Mouse (Mus musculus) embryonic facial prominence, embryonic 14.5 days (tissue): Measurements from ENCODE around the gene Hoxc5. TPM values are rescaled to one million over a fixed set of nuclear protein-coding genes. Genes with fewer than 3 reads are reported as not detected.

Experiments used
- ATAC-seq: fragments of 200-750 bp; cut with Nextera tagmentation; 2 replicates; pipeline ENCODE4 v1.8.0; 2017; ENCODE audit warnings: low read depth, moderate number of reproducible peaks, moderate TSS enrichment
- DNase-seq: peaks from one replicate; pipeline ENCODE4 v3.0.0-alpha.2; 2015; ENCODE audit warnings: low spot score
- H3K27ac ChIP-seq: fragments of 300-500 bp; sonication (generic); replicated peaks from 2 replicates; pipeline ENCODE4 v1.5.1; 2014; ENCODE audit warnings: low read depth, mild to moderate bottlenecking, low read length, moderate library complexity
- H3K27me3 ChIP-seq: fragments of 300-500 bp; sonication (generic); replicated peaks from 2 replicates; pipeline ENCODE4 v1.6.1; 2014; ENCODE audit warnings: low read length; ENCODE audit not compliant: control insufficient read depth, insufficient read depth
- H3K36me3 ChIP-seq: fragments of 300-500 bp; sonication (generic); 2 replicates; pipeline ENCODE4 v1.6.1; 2014; ENCODE audit warnings: low read length, mixed read lengths; ENCODE audit not compliant: control insufficient read depth, insufficient read depth
- H3K4me1 ChIP-seq: fragments of 300-500 bp; sonication (generic); 2 replicates; pipeline ENCODE4 v1.6.1; 2014; ENCODE audit warnings: antibody characterized with exemption, low read length; ENCODE audit not compliant: control insufficient read depth, insufficient read depth
- H3K4me2 ChIP-seq: fragments of 300-500 bp; sonication (generic); 2 replicates; pipeline ENCODE4 v1.6.1; 2014; ENCODE audit warnings: low read depth, mild to moderate bottlenecking, low read length, moderate library complexity, mixed read lengths
- H3K4me3 ChIP-seq: fragments of 300-500 bp; sonication (generic); 2 replicates; pipeline ENCODE4 v1.5.1; 2014; ENCODE audit warnings: low read depth, mild to moderate bottlenecking, low read length
- H3K9ac ChIP-seq: fragments of 300-500 bp; sonication (generic); 2 replicates; pipeline ENCODE4 v1.6.1; 2014; ENCODE audit warnings: low read depth, mild to moderate bottlenecking, low read length, moderate library complexity, mixed read lengths
- H3K9me3 ChIP-seq: fragments of 300-500 bp; sonication (generic); 2 replicates; pipeline ENCODE4 v1.6.1; 2016; ENCODE audit warnings: low read length; ENCODE audit not compliant: control insufficient read depth
- WGBS: fragments of 180-500 bp; shearing (Covaris S2); extraction: QIAGEN DNeasy Blood & Tissue Kit; methylation state at CpG from one replicate; pipeline ENCODE4 v1.1.7; 2014; 5-methylcytosine and 5-hydroxymethylcytosine counted together
- polyA plus RNA-seq: library from polyadenylated mRNA; unstranded; fragments of >200 nt; fragmentation: Nextera tagmentation; extraction: Ambion mirVana; gene quantifications from 2 replicates; pipeline ENCODE4 v1.2.1, GENCODE M21; 2014

Hoxc5 gene
- polyA plus RNA-seq, 1 experiment from 2014 or later = 0.96 TPM

DNA sequence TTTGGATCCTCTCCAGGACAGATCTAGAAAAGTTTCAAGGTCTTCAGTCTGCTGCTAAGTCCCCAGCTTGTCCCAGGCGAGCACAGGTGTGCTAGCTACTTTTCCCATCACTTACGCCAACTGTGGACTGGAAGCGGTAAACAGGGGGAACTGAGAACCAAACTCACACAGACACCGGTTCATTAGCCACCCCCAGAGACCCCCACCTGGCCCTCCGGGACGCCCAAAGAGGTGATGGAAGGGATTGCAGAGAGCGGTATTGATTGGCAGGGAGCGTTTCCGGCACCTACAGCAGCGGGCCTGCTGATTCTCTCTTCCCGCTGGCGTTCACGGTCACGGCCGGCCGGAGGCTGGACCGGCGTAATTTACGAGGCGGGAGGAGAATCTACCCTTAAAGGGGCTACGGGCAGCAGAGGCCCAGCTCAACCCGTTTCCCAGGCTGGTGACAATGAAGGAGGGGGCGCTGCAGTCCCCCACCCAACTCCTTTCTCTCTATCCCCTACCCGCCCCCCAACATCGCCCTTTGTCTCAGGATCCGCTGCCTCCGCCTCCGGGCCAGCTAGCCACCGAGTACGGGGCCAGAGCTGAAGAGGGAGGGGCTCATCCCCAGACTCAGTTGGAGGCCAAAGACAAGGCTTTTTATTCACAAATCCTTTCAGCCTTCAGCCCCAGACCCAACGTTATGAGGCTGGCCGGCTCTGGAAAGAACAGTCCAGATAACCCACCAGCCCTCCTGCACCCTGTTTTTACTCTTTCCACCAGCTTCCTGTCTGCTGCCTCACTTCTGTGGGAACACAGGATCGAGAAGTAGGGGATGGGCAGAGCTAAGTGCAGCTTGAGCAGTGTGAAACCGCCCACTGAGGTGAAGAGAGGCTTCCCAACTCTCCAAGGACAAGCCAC is 27.7 kb upstream of the Hoxc5 start:
- Histone ChIP-seq H3K4me2 (no peak overlapping the region), H3K27ac (no peak overlapping the region), H3K9me3 (no peaks in the 10 kb centered on the region), H3K27me3 (peaks cover 100% of the 10 kb centered on the region), H3K36me3 (no peaks in the 10 kb centered on the region), H3K4me1 (no peaks in the 10 kb centered on the region), H3K9ac (no peak overlapping the region), H3K4me3 (no peak overlapping the region)
- ATAC-seq (no peak), DNase-seq (no peak)
- under 1% methylated on average over 17 of the region's 34 CpGs for WGBS

- ATAC-seq = no peak
- H3K4me1 ChIP-seq = no peaks in the 10 kb centered on the region
- no peaks in the 10 kb centered on the region for H3K9me3 ChIP-seq
- WGBS = under 1% methylated on average over 40 of the region's 53 CpGs
- no peaks in the 10 kb centered on the region for H3K36me3 ChIP-seq
- DNase-seq = no peak
- no peak overlapping the region for H3K27ac ChIP-seq
- peaks cover 100% of the 10 kb centered on the region for H3K27me3 ChIP-seq
- no peak overlapping the region for H3K4me3 ChIP-seq
- peak overlapping the region; percentile 26; the same call in 1 of the 2 replicates for H3K4me2 ChIP-seq
- H3K9ac ChIP-seq = no peak overlapping the region
Measured at GRCm38 (mm10) chr15:102942739-102943467, 24.3 kb upstream of the Hoxc5 start.

DNA sequence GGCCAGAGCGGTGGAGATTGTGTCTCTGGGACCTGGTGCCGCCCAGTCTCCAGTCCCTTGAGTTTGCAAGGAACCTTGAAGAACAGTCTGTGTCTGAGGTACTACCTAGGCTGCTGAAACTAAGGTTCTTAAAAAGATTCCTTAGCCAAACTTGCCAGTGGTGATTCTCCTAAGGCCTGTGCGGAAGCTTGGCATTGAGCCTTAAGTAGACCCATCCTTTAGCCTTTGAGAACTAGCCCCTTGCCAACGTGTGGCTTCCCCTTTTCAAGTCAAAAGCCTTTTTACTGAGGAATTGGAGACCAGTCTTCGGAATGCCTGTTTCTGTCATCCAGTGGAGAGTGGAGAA is 23.8 kb upstream of the Hoxc5 start:
- Histone ChIP-seq H3K4me3 (no peak overlapping the region), H3K4me2 (no peak overlapping the region)
- 4% methylated on average over 5 of the region's 5 CpGs for WGBS

GRCm38 (mm10) chr15:102945185-102946077 is 21.8 kb upstream of the Hoxc5 start:
- Histone ChIP-seq H3K4me3 (no peak overlapping the region), H3K4me2 (no peak overlapping the region)
- 11% methylated on average over 22 of the region's 22 CpGs for WGBS

More for the DNA sequence above, 23.8 kb upstream of the Hoxc5 start:
- no peaks in the 10 kb centered on the region for H3K9me3 ChIP-seq
- H3K9ac ChIP-seq = no peak overlapping the region
- no peak for DNase-seq
- H3K27me3 ChIP-seq = peaks cover 100% of the 10 kb centered on the region
- H3K4me1 ChIP-seq = no peaks in the 10 kb centered on the region
- H3K36me3 ChIP-seq = no peaks in the 10 kb centered on the region
- H3K27ac ChIP-seq = no peak overlapping the region
- ATAC-seq = no peak

GRCm38 (mm10) chr15:102947276-102947675 is 20.0 kb upstream of the Hoxc5 start:
- H3K27ac ChIP-seq = no peak overlapping the region
- no peaks in the 10 kb centered on the region for H3K9me3 ChIP-seq
- no peaks in the 10 kb centered on the region for H3K36me3 ChIP-seq
- no peak overlapping the region for H3K9ac ChIP-seq
- WGBS = under 1% methylated on average over 9 of the region's 9 CpGs
- DNase-seq = no peak
- no peak overlapping the region for H3K4me2 ChIP-seq
- peaks cover 100% of the 10 kb centered on the region for H3K27me3 ChIP-seq
- no peak overlapping the region for H3K4me3 ChIP-seq
- H3K4me1 ChIP-seq = no peaks in the 10 kb centered on the region
- ATAC-seq = no peak

More at GRCm38 (mm10) chr15:102945185-102946077, 21.8 kb upstream of the Hoxc5 start:
- no peaks in the 10 kb centered on the region for H3K4me1 ChIP-seq
- DNase-seq = no peak
- no peaks in the 10 kb centered on the region for H3K9me3 ChIP-seq
- peaks cover 100% of the 10 kb centered on the region for H3K27me3 ChIP-seq
- ATAC-seq = no peak
- no peak overlapping the region for H3K9ac ChIP-seq
- H3K27ac ChIP-seq = no peak overlapping the region
- no peaks in the 10 kb centered on the region for H3K36me3 ChIP-seq

- Histone ChIP-seq H3K4me1 (no peaks in the 10 kb centered on the region), H3K4me3 (no peak overlapping the region), H3K9me3 (no peaks in the 10 kb centered on the region), H3K27me3 (peaks cover 100% of the 10 kb centered on the region), H3K4me2 (no peak overlapping the region), H3K9ac (no peak overlapping the region), H3K36me3 (no peaks in the 10 kb centered on the region), H3K27ac (no peak overlapping the region)
- 21% methylated on average over 2 of the region's 2 CpGs for WGBS
- no peak for ATAC-seq
- no peak for DNase-seq
Measured at GRCm38 (mm10) chr15:102948842-102949241, 18.4 kb upstream of the Hoxc5 start.

- DNase-seq (no peak), ATAC-seq (no peak)
- Histone ChIP-seq H3K4me3 (no peak overlapping the region), H3K9me3 (no peaks in the 10 kb centered on the region), H3K36me3 (no peaks in the 10 kb centered on the region), H3K9ac (no peak overlapping the region), H3K4me1 (no peaks in the 10 kb centered on the region), H3K4me2 (no peak overlapping the region), H3K27ac (no peak overlapping the region), H3K27me3 (peaks cover 99% of the 10 kb centered on the region)
- under 1% methylated on average over 20 of the region's 20 CpGs for WGBS
Measured at GRCm38 (mm10) chr15:102949696-102950095, 17.5 kb upstream of the Hoxc5 start.

GRCm38 (mm10) chr15:102950877-102951276 is 16.4 kb upstream of the Hoxc5 start:
- no peak overlapping the region for H3K9ac ChIP-seq
- WGBS = 9% methylated on average over 2 of the region's 2 CpGs
- ATAC-seq (no peak), DNase-seq (no peak)
- no peaks in the 10 kb centered on the region for H3K4me1 ChIP-seq
- no peak overlapping the region for H3K27ac ChIP-seq
- peaks cover 99% of the 10 kb centered on the region for H3K27me3 ChIP-seq
- no peaks in the 10 kb centered on the region for H3K9me3 ChIP-seq
- no peaks in the 10 kb centered on the region for H3K36me3 ChIP-seq
- H3K4me2 ChIP-seq = no peak overlapping the region
- H3K4me3 ChIP-seq = no peak overlapping the region
